Mouse (Mus musculus): ENCODE results near the gene Ipo9.
"Not testable (repeated sequence)": the region's sequence is repeated elsewhere in the genome, so short reads cannot be mapped to it uniquely, and the experiment has no call there.

Gene Ipo9

DNA sequence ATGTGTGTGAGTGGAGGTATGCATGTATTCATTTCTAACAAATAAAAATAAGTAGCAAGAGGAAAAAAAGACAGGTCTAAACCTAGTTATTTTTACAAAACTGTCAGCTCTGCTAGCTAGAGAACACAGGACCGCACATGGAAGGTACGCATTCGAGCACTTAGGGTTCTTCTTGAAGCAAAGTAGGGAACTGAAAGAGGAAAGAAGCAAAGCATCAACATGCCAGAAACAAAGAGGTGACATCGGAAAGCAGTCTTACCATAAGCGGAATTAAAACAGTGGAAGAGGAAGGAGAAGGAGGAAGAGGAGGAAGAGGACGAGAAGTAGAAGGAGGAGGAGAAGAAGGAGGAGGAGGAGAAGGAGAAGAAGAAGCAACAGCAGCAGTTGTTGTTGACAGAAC lies 2.9 kb downstream of the Ipo9 start:
- DNase-seq, result no peak

DNA sequence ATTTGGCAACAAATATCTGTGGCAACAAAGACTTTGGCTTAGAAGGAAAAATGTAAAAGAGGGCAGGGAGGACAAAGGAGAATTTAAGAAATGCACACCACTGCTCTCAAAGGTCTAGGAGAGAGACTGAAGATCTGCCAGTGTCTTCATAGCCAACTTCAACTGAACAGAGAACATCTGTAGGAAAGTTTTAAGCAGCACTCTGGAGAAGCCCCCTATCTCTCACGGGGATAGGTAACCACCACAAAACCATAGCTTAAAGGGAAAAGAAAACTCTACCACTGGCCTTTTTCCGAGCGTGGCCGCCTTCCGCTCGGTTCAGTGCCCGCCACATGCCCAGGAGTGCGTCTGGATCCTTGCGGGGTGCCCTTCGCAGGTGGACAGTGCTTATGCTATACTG lies 3.7 kb downstream of the Ipo9 start:
- no peak for DNase-seq

DNA sequence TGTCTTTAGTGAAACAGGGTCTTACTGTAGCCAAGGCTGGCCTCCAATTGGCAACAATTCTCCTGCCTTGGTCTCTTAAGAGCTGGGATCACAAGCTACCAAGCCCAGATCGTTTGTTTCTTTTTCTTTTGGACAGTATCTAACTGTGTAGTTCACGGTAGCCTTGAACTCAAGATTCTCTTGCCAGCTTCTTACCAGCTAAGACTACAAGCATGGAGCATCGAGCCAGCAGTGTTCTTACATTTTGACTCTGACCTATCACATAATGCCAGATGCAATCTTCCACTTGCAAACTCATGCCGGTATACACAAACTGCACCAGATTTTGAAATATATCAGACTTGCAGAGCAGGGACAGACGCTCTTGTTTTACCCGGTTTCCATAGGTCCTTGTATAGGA lies 7.5 kb downstream of the Ipo9 start:
- no peak for DNase-seq

DNA sequence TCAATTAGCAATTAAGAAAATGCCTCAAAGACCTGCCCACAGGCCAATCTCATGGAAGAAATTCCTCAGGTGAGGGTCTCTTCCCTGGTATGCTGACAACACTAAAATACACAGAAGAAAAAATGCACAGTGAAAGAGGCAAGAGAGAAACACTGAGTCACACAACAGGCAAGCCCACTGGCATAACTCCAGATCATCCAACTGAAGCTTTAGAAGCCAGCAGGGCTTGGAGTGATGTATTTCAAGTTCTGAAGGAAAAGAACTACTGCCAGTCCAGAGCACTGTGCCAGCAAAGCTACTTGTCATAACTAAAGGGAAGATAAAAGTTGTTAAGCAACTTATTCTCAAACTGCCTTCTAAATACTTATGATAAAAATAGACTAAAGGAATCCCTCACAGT lies 16.3 kb downstream of the Ipo9 start:
- no peak for DNase-seq

DNA sequence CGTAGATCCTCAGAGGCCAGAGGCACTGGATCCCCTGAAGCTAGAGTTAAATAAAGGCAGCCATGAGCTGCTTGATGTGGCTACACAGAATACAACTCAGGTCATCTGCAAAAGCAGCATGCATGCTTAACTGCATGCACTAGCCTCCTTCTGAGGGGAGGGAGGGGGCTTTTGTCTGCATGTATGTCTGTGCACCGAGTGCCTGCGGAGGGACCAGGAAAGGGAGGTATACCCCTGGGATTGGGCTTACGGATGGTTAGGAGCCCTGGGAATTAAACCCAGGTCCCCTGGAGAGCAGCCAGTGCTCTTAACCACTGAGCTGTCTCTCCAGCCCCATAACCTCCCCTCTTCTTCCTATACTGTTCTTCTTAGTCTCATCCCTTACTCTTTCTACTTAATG lies 18.2 kb downstream of the Ipo9 start:
- no peak for DNase-seq

DNA sequence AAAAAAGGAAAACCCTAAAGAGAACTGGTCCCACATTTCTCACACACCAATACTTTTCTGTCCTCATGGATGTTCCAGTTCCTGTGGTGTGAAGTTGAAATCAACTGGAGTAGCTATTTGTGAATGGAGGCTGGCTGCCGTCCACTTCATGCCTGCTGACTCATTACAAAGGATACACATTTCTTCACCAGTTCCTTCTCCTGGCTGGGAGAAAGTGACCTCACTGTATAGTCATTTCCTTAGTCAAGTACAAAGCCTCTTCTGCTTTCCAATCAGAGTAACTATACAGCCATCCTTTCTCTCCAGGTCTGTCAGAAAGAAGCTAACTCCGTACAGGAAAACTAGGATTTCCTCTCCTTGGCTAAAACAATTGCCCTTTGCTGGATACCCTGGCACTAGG lies 19.3 kb downstream of the Ipo9 start:
- no peak for DNase-seq

DNA sequence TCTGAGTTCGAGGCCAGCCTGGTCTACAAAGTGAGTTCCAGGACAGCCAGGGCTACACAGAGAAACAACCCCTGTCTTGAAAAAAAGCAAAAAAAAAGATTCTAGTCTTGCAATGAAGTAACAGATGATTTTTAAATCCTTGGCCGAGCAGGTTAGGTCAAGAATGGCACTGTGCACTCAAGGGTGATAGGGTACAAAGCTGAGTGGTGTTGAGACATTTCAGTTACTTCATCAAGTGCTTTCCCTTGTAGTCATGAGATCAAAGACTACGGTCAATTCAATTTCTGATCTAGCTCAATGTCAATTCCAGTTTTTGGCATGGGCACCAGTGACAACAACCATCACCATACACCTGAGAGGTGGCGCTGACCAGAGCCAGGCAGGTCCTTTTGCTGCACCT lies 21.3 kb downstream of the Ipo9 start:
- no peak for DNase-seq

DNA sequence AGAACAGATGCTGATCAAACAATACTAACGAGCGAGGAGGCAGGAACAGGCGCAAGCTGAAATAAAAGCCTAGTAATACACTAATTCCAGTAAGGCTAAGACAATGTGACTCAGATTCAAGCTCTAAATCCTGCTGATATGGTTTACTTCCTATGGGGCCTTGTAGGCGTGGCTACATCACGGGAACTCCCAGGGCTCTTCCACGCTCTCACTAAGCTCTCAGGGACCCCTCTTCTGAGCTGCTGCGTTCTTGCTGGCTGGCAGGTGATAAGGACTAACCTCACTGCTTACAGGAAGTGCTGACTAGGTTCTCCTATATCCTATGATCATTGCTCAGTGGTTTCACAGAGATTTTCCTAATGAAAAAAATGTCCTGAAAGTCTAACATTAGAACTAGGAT lies 24.9 kb downstream of the Ipo9 start:
- no peak for DNase-seq

DNA sequence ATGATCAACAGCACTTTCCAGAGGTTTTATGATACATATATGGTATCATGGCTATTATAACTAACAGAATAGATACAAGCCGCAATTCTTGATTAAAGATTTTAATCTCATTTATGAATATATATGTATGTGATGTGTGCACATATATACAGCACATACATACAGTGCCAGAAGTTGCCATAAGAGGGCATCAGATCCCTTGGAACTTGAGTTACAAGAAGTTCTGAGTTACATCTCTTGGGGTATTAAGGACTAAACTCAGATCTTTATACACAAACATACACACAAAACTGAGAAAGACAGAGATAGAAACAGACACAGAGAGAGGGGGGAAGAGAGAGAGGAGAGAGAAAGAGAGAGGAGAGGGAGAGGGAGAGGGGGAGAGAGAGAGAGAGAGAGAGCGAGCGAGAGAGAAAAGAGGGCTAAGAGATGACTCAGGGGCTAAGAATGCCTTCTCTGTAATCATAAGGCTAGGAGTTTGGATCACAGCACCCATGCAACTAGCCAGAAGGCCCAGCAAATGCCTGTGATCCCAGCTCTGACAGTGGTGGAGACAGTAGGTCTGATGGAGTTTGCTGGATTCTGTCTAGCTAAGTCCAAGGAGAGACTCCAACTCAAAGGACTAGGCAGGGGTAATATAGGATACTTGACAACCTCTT lies 28.7 kb downstream of the Ipo9 start:
- no peak for DNase-seq

DNA sequence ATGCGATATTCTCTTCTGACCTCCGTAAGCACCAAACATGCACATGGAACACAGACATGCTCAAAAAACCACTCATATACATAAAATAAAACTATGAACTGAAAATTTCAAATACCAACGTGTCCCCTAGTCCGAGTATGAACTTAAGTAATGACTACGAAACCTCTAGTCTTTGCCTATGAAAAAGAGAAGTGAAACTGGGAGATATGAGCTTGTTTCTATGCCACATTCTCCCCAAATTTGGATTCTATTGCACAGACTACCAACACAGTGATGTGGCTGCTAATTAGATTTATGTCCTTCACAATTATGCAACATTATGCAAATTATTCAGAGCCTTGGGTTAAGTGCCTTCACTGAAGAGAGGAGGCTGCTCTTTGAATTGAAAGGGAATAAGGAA lies 30.8 kb downstream of the Ipo9 start:
- no peak for DNase-seq

DNA sequence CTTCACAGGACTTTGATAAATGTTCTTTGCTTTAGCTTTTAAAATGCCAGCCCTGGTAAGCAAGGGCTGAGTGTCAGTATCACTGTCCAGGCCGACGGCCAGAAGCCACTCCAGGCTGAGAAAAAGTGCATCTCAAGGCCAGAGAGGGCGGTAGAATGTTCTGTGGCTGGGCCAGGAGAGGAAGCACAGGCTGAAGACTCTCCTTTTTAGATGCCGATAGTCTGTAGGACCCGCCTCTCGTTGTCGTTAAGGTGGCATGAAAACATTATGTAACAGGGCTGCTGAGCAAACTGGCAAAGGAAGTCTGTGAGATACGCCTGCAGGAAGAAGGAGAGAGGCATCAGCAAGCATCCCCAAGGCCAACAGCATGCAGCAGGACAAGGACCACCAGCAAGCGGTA lies 45.1 kb downstream of the Ipo9 start:
- no peak for DNase-seq

DNA sequence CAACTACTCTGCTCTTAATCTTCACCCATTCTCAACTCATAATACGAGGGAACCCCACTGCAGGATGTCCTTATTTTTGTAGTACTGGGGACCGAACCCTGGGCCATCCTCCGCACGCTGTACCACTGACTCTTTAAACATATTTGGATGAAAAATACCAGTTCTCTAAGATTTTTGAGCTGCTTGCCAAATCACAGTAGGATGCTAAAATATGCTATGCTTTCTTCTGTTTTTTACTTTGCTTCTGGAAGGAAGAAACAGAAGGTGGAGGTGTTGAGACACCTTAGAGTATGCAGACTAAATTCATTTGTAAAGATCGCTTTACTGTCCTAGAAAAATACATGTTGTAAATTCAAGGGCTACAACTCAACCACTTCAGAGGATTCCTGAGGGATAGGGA lies 46.1 kb downstream of the Ipo9 start:
- no peak for DNase-seq

DNA sequence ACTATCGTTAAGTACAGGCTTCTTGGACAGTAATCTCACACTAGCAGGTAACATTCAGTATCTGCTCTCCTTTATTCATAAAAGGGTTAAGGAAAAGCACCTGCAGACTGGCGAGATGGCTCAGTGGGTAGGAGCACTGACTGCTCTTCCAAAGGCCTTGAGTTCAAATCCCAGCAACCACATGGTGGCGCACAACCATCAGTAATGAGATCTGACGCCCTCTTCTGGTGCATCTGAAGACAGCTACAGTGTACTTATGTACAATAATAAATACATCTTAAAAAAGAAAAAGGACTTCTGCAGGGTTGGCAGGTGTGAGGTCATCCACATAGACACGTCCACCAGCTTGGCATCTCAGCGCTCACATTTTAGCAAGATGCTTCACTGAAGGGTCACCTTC lies 48.7 kb downstream of the Ipo9 start:
- DNase-seq, result not testable (repeated sequence)

DNA sequence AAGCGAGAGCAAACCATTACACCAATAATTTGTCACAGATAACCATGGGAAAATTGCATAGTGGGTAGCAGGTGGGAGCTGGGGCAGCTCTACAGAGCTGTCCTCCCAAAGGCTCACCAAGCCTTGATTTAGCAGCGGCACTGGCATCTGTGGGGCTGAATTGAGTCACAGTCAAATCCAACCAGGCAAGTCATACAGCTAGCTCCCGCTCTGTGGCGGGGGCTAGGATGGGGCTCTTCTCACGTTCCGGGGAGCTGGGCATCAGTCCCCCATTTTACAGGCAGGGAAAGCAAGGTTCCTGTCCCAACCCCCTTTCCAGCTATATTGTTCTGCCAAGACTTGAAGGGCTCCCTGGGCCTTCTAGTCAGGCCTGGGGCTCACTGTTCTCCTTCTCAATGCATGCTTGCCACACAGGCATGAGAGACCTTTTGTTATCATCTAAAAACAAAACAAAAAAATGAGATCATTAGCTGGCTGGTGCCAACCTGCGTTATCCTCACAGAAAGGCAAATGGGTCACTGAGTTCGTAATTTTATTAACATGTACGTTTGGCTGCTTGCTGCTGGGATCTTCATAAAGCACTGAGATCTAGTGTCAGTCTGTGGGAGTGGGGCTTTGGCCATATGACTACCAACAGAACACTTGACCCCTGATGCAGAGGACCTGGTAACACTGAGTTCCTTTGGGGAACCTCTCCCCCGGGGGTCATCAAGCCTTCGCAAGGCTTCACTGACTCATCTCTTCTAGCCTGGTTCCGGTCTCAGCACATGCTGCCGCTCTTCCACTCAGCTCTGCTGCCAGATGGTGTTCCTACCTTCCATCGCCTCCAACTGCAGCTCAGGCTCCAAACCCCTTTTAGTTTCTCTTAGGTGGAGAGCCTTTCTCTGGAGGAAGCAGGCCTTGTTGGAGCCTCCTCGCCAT lies 50.0 kb downstream of the Ipo9 start:
- DNase-seq, result no peak

DNA sequence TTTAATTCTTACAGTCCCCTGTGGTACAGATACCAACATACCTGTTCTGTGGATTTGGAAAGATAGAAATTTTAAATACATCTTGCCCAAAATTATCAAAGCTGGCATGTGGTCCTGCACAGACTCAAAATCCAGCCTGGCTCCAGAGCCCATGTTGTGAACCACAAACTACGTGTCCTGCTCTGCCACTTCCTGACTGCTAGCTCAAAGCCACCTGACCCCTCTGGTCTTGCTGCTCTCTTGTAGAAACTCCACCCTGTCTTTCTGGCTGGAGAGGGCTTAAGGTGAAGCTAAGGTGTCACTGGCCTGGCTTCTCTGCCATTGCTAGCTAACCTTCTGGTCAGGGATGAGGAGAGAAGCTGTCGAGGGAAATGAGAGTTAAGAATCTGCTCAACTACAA lies 51.3 kb downstream of the Ipo9 start:
- DNase-seq, result no peak

DNA sequence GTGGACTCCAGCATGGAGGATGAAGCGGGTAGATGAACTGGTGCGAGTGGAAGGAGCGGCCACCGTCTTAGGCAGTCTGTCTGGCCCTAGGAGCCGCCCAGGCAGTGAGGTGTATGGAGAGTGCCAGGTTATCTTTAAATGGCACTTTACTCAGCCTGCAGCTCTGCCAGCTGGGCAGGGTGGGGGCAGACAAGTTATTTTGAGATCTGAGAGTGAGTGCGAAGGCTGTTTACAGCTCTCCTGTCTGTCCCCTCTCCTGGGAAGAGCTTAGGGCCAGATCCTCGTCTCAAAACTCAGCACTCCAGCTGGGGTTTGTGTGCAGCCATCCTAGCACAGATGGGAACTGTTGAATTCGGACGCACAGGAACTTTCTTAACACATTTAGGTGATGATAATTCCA lies 51.7 kb downstream of the Ipo9 start:
- DNase-seq, result no peak

DNA sequence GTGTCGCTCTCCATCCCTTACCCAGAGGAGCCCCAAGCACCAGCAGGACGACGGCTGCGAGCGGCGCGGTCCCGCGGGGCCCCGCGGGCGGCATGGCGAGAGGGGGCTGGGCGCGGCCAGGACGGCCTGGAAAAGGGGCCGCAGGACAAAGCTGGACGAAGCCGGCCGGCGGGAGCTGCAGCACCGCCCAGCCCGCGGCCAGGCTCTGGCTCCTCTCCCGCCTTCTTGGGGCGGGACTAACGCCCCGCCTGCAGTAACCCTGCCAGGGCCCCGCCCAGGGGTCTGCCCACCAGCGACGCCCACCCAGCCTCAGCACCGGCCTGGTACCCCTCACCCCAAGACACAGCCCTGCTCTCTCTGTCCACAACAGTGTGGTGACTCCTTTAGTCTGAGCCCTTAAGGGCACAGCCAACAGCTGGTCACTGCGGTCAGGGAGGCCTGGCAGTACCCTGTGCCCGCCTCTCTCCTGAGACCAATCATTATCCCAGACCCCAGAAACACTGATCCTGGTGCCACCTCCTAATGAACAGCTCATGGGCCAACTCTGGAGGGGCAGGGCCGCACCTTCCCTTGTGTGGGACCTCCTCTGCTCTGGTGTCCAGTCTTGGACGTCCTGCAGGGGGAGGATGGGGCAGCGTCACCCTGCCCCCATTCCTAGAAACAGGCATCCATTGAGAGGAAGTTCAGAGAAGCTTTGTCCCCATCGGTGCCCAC lies 55.3 kb downstream of the Ipo9 start, which contains the start of gene Shisa4:
Gene Shisa4 (minus strand): TSS at position 370 of the 714 bp plus-strand sequence.
- DNase-seq, result no peak

DNA sequence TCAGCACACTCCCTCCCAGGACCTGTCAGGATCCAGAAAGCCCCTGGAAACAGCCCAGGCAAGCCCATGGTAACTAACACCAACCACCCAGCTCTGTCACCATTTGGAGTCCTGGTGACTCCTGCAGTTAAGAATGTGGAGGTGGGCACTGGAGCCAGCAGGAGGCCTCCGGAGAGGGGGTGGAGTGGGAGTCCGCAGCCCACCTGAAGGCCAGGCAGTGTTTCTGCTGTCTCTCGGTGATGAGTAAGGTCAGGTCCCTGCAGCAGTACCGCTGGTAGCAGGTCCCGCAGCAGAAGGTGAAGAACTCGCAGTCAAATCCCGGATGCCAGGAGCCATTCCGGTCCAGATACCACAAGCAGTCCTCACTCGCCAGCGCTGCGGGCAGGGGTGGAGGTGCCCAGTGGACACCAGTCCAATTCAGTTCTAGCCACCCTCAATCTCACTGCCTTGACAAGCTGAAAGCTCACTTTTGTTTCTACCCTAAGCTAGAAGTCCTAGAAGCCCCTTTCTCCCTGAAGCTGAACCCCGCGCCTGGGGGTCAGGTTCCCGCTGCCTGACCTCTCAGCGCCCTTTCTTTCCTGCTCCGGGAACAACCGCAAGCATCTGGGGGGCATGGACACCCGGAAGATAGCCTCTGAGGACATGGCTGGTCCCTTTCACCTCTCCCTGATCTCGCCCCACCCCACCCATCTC lies 56.0 kb downstream of the Ipo9 start:
- no peak for DNase-seq

DNA sequence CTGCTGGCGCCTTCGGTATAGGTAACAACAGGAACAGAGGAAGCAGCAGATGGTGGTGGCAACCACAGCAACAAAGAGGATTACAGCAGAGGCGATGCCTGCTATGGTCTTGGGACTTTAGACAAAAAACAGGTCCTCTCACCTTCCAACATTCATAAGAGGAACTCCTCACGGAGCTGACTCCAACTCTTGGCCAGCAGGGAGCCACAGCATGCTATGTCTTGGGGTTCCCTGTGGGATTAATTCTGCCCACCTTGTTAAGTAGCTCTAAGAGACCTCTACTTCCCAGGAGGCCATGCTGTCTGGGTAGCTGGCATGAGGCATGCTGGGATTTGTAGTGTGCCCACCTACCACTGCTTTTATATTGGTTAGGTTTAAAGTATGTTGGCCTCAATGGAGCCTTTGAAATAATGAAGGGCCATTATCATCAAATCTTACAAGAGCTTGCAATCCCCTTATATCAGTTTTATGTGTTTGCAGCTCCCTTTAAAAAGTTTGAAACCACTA lies 57.1 kb downstream of the Ipo9 start:
- no peak for DNase-seq

DNA sequence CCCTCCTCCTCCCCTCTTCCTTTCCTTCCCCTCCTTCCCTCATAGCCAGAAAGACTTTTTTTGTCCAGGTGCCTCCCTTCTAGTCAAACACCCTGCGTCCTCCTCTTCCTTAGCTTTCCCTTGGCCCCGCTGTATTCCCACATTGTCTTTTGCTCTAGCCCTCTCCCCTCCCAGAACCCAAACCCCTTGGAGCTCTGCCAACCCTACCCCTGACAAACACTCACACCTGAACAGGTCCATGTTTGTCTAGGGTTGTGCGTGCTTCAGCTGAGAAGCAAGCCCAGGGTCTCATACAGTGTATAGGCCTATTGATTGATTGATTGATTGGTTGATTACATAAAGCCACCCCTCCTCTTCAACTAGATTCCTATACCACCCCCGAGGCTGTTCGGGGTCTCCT lies 60.9 kb downstream of the Ipo9 start:
- no peak for DNase-seq

DNA sequence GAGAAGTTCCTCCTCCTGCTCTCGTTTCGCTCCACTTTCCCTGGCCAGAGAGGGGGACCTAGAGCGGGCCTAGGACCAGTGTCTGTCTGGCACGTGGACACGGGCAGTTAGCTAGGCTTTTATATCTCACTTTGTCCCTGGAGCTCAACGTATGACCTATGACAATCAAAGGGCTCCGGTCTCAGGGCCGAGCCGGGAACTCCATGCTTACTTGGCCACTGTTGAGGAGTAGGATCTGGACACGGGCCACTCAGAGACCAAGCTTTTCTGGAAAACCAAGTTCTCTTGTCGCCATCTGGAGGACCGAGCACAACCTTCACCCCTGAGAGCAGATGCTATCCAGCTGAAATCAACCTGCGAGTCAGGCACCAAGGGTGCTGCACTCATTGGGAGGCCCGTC lies 61.3 kb downstream of the Ipo9 start:
- no peak for DNase-seq

DNA sequence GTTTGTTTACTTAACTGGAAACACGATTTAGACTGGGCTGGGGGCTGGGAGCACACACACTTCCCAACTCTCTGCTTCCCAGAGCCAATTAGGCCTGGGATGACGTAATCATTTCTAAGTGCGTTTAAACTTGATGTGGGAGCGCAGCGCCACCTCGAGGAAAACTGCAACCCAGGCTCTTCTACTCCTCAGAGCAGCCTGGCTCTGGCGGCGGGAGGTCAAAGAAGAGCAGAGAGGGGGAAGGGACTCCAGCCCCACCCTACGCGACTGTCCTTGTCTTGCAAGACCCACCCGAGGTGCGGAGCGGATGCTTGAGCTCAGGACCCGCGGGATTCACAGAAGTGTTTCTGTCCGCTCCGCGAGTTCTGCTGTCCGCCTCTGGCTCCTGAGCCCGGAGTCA lies 62.1 kb downstream of the Ipo9 start:
- DNase-seq, result peak; percentile 22 to 24

DNA sequence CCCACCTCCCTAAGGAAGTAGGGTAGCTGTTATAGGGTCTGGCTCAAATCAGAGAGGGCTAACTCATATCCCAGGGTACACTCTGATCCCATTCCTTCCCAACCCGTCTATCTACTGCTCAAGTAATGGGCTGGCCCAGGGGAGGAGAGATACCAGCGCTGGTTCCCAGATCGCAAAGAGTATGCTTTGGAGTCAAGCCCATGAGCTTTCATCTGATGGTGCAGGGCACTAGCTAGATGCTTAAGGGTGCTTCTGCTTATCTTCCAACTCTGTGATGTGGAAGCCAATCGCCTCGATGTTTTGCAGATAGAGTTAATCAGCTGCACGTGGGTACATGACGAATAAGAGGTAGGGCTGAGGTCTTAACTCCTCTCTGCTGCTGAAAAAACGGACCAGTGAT lies 62.7 kb downstream of the Ipo9 start:
- no peak for DNase-seq

Measured in thymus, adult 18-20 months (tissue).